Mouse (Mus musculus) adrenal gland, adult 18-20 months (tissue): ENCODE measurements around the gene Mvb12b. TPM values are rescaled to one million over a fixed set of nuclear protein-coding genes. Genes with fewer than 3 reads are reported as not detected.

ENCODE experiments used
- DNase-seq, 2 experiments: peaks; one replicate each; pipeline ENCODE4 v3.0.0; 2021 to 2022; ENCODE audit warnings: low spot score in 2 of 2
- total RNA-seq, 2 experiments: library from RNA; stranded (reverse); gene quantifications; 1 replicate in 1 of 2; 2 replicates in 1 of 2; pipeline ENCODE4 v1.2.3; 2021

Mvb12b gene
- total RNA-seq, 2 experiments from 2014 or later: 17.4 to 21.9 TPM

DNA sequence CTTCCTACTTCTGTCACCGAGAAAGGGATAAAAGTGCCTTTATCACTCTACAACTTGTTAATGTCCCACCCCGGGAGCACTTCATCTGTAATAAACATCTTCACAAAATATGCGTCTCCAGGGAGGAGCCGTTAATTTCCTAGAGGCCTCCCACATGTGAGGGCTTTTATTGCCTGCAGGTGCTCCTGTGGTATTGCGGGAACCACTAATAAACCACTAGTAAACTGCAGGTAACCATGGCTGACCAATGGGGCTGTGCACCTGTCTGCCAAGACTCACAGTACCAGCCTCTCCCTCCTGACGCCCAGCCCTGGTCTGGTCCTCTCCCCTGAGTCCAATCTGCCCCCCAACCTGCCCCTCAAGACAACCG lies 186.3 kb downstream of the Mvb12b start:
- no peak for DNase-seq

GRCm38 (mm10) chr2:33700581-33701445 lies 186.9 kb downstream of the Mvb12b start:
- DNase-seq: peak in 1 of 2 experiments; percentile 20

- DNase-seq: no peak
Observed at GRCm38 (mm10) chr2:33698898-33699297, 188.8 kb downstream of the Mvb12b start.

- DNase-seq: no peak
Observed at GRCm38 (mm10) chr2:33696428-33696827, 191.3 kb downstream of the Mvb12b start.

GRCm38 (mm10) chr2:33693931-33694330 lies 193.8 kb downstream of the Mvb12b start:
- no peak for DNase-seq

DNA sequence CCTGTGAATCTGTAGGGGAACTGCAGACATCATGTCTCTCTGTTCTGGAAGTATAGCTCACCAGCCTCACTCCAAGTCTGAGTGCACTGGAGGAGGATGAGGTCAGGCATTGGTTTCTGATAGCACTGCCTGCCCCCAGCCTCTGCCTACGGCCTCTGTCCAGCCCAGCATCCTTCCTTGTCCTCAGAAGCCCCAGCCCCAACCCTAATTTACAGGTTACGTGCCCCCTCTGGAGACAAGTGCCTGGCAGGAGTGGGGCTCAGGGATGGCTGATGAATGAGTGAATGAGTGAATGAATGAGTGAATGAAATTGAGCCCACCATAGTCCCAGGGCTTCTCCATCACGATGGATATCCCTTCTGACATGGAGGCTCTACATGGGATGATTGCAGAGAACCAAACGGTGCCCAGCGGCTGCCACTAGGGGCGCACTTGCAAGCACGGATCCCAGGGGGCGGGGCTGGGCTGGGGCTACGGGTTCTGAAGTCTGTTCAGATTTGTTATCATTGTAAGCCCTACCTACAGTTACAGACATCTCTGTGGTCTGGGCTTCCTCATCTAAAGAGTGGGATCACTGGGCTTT lies 197.8 kb downstream of the Mvb12b start:
- DNase-seq: peak in 1 of 2 experiments; percentile 33

- no peak for DNase-seq
Observed at GRCm38 (mm10) chr2:33689155-33689879, 198.4 kb downstream of the Mvb12b start.

GRCm38 (mm10) chr2:33683594-33683993 lies 204.2 kb downstream of the Mvb12b start:
- no peak for DNase-seq

DNA sequence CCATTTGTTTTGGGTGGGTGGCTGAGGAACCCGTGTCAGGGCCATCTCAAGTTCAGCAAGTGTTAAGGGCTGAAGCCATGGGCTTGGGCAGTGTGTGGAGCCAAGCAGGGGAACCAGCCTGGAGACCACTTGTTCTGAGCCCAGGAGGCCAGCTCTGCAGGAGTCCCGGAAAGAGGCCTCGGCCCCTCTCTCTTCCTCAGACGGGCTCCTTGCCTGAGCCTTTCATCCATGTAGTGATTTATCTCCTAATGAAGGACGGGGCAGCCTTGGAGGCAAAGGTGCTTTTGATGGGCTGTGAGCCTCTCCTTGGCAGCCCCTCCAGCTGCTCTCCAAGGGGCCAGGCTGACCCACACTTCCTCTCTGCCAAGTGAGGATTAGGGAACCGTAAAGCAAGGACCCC lies 204.7 kb downstream of the Mvb12b start:
- DNase-seq: no peak

GRCm38 (mm10) chr2:33682219-33682618 lies 205.5 kb downstream of the Mvb12b start:
- peak; percentile 70 to 72 for DNase-seq

Other genes starting within 250 kb of the Mvb12b start
- gene Lmx1b, start 247.4 kb downstream of the Mvb12b start, total RNA-seq: not detected